Mouse (Mus musculus): ENCODE measurements around the gene Cux1. TPM values are rescaled to one million over a fixed set of nuclear protein-coding genes. Genes with fewer than 3 reads are reported as not detected.

The Cux1 gene
- total RNA-seq, 2 experiments from 2014 or later, result 73.6 to 80.1 TPM

DNA sequence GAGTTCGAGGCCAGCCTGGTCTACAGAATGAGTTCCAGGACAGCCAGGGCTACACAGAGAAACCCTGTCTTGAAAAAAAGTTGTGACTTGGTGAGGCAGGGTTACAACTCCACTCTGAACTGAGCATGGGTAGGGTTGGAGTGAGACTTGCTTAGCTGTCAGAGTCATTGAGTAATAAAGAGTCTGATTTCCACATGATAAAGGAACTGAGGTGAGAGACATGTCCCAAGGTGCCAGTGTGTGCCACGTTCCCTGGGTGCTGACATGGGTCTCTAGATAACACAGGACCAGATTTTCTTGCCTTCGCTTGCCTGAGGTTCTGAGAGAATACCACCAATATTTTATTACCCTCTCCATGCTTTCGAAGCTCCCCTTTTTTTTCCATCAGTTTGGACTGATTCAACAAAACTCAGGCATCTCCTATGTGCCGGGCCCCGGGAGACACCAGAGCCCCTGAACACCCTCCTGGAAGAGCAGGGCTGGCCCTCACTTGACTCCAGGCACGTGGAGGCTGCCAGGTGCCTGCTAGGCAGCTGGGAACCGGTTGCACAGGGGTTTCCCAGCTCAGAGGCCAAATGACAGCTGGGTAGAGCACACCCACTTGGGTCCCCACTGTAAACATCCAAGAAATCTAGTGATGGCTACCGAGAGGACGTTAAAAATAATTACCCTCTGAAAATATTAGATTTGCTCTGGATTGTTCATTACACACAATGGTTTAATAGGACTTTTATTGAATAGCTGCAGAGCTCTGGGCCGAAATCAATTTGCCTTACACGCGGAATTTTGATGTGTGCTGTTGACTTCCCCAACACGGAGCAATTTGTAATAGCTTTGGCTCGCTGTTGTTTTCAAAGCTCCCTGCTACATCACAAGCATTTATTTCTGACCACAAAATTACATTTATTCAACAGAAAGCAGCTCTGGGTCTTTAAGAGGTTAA lies 164.4 kb downstream of the Cux1 start:
- no peak for DNase-seq
- intact Hi-C loops (cut with DNase I), result no loop called here

DNA sequence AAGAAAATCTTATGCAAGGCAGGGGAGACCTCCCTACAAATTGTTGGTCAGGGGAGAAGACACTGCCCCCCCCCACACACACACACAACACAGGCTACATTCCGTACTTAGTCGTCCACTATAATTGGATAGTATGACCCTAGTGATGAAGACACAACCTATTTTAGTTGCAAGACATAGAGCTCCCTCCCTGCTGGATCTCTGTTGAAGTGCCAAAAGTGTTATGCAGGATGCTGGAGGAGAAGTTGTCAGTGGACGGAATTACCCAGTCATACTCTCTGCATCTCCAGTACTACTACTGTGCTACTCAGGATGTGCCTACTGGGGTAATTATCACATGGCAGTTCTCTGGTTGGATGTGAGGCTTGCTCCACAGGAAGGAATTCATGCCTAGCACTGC lies 168.6 kb downstream of the Cux1 start:
- DNase-seq, result no peak
- intact Hi-C loops (cut with DNase I), result loop anchor here (10.0 kb wide), 1 partner anchor 166 kb away; the partner anchor contains the start of gene Cux1

GRCm38 (mm10) chr5:136396699-136397098 lies 170.6 kb downstream of the Cux1 start:
- no peak for DNase-seq
- intact Hi-C loops (cut with DNase I), result loop anchor here (10.0 kb wide), 1 partner anchor 168 kb away; the partner anchor contains the start of gene Cux1

DNA sequence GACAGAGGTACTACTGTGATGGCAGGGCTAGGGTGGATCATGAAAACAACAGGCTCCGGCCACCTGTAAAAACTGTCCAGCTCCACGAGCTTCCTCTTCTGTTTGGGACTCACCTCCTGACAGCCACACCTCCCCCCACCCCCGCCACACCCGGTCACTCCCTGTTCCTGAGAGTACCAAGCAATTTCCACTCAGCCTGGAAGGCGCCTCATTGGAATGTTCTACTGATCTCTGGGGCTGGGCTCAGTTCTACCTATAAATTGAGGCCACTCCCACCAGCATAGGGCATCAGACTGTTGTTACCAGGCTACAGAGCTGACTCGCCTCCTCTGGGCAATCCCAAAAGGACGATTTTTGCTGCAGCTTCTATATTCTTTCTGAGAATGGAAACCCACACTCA lies 171.0 kb downstream of the Cux1 start:
- no peak for DNase-seq
- intact Hi-C loops (cut with DNase I), result loop anchor here (10.0 kb wide), 1 partner anchor 169 kb away; the partner anchor contains the start of gene Cux1

DNA sequence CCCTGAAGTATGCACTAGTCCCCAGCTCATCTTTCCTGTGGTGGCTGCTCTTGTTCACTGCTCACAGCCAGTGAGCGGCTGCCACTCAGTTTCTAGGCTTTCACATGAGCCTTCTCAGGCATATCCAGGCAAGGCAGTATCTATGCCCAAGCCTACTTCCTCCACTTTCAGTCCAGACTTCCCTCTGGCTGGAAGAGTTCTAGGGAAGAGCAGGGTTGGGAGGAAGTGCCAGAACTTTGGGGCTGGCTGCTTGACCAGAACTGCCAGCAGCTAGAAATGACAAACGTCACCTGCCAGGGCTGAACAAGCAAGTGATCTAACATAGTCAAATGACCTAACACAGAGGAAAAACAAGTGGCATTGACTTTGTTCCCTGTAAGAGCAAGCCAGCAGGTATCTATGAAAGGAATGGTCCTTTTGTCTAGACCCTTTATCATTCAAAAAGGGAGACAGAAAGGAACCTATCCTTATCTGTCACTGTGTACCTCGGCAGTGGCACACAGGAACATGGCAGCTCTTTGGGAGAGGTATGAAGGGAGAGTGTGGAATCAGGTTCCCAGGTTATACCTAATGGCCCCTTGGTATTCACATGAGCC lies 171.6 kb downstream of the Cux1 start:
- peak; percentile 15 to 22 for DNase-seq
- intact Hi-C loops (cut with DNase I), result loop anchor here (10.0 kb wide), 1 partner anchor 169 kb away; the partner anchor contains the start of gene Cux1

DNA sequence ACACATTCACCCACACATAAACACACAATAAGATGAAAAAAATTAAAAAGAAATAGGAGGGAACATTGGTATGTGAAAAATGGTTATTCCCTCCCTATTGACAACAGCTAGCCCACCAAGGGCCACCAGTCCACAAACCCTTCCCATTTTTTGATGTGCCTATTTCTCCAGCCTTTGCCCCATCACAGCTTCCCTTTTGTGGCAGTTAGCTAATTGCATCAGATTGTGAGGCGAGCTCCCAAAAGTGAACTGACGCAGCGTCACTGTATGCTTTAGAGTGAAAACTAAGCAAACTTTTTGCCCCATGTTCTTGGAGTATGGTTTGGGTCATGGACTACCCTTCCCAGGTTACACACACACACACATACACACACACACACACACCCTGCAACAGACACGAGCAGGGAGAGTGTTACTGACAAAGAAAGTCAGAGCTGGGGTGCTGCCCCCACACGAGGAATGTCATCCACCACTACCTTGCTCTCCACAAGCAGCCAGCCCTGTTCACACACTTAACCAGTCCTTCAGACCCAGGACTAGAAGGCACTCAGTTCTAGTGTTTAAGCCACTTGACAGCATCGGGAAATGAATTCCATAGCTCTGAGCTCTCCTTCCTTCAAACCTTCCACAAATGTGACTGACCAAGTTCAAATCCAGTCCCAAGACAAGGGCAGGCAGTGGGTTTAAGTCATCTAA lies 172.6 kb downstream of the Cux1 start:
- no peak for DNase-seq
- intact Hi-C loops (cut with DNase I), result loop anchor here (10.0 kb wide), 1 partner anchor 170 kb away; the partner anchor contains the start of gene Cux1

GRCm38 (mm10) chr5:136393621-136394020 lies 173.7 kb downstream of the Cux1 start:
- no peak for DNase-seq
- intact Hi-C loops (cut with DNase I), result loop anchor here (10.0 kb wide), 1 partner anchor 171 kb away; the partner anchor contains the start of gene Cux1

DNA sequence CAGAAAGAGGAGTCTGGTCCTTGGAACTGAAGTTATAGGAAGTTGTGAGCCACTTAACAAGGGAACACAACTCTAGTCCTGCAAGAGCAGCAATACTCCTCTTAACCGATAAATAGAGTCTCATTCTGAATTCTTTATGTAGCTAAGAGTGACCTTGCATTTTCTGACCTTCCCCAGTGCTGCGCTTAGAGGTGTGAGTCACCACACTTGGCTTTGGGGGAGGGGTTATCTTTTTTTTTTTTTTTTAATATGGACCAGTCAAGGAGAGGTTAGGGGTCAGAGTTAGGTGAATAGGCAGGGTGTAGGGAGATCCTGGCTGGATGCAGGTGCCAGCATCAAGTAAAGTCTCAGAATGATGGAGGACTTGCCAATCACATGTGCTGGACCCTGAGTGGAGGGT lies 180.5 kb downstream of the Cux1 start:
- intact Hi-C loops (cut with DNase I), result no loop called here
- no peak for DNase-seq

DNA sequence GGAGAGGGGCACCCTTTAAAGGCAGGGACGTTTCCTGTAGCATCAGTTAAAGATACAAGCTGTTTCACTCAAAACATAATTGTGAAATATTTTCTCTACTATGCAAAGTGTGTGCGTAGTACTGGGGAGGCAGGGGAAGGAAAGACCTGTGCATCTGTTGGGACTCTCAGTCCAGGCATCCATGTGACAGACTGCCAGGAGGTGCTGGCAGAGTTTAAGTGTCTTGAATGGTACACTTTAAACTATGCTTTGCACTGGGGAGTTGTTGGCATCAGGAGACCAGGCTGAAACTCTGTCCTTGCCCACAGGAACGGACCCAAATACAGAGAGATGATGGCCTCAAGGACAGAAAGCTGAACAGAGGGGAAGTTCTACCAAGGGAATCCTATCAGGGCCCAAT lies 182.1 kb downstream of the Cux1 start:
- intact Hi-C loops (cut with DNase I), result no loop called here
- no peak for DNase-seq

- no peak for DNase-seq
- intact Hi-C loops (cut with DNase I), result no loop called here
Observed at GRCm38 (mm10) chr5:136382261-136383005, 184.9 kb downstream of the Cux1 start.

GRCm38 (mm10) chr5:136379405-136379804 lies 187.9 kb downstream of the Cux1 start:
- DNase-seq, result no peak
- intact Hi-C loops (cut with DNase I), result loop anchor here (5.0 kb wide), 1 partner anchor 243 kb away; no protein-coding TSS in a partner anchor

DNA sequence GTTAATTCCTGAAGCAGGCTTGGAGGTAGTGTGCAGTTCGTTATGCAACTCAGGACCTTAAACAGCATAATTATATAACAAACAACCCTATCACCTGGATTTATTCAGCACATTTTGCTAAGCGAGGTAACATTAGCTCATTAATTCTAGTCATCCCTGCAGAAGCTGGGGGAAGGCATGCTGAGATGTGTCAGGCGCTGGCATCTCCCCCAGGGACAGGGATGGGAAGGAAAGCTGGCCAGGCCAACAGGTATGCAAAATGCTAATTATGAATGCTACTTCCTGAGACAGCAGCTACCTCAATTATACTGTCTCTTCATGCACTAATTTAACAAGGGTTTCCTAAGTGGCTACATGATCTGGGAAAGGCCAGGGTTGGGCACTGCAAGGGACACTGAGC lies 190.2 kb downstream of the Cux1 start:
- intact Hi-C loops (cut with DNase I), result loop anchor here (5.0 kb wide), 1 partner anchor 245 kb away; no protein-coding TSS in a partner anchor
- no peak for DNase-seq

DNA sequence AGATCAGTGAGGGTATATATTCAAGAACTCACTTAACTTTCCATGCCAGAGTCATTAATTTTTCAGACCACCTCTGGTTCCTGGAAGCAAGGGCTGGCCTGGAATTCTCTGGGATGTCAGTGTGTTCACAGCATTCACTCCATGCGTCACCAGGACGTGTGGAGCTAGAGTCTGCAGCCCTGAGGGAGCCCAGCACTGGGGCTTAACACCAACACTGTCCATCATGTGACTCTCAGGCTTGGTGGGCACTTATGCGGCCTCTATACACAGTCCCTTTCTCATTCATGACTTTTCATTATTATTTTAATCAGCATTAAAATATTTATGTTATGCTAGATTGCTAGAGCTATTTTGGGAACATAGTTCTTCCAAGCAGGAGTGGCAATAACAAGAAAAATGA lies 191.9 kb downstream of the Cux1 start:
- intact Hi-C loops (cut with DNase I), result loop anchor here (5.0 kb wide), 1 partner anchor 247 kb away; no protein-coding TSS in a partner anchor
- no peak for DNase-seq

DNA sequence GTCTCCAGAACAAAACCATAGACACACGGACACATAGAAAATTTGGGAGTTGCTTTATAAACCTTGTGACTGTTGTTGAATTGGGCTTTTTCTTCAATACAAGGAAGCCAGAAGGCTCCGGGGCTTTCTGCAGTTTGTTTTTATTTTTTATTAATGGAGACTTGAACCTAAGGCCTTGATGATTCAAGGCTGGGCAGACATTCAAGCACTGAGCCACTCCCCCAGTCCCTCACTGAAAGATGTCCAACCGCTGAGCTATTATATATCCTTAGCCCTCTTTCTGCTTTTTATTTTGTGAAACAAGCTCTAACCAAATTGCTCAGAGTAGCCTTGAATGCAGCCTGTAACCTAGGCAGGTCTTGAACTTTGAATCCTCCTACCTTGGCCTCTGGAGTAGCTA lies 195.0 kb downstream of the Cux1 start:
- DNase-seq, result no peak
- intact Hi-C loops (cut with DNase I), result no loop called here

- DNase-seq, result no peak
- intact Hi-C loops (cut with DNase I), result no loop called here
Observed at GRCm38 (mm10) chr5:136363421-136363820, 203.9 kb downstream of the Cux1 start.

DNA sequence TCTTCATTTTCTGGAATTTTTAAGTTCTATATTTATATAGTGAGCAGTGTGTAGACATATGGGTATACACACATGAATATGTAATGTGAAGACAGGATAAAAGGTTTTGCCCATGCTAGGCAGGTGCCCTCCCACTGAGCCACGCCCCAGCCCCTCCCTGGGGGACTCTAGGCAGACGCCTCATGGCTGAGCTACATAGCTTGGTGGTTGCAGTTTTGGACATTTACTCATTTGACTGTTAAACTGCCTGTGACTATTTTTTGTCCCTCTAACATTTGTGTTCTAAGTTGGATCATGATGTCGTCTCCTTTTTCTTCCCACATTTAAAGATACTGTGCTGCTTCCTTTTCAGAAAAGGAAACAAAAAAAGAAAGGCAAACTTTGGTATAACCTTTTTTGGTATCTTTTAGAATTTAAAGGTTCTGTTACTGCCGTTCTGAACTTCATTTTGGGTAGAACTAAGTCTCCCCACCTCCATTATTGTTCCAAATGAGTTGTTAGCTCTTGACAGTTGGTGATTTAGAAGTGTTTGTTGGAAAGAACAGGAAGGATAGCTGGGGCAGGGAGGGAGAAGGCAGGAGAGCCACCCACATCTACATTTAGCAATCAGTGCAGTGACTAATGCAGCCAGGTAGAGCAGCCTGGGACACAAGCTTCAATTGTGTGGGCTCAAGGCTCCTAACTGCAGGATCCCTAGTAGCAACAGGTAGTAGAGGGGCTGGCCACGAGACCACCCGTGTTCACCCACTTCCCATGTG lies 204.6 kb downstream of the Cux1 start:
- DNase-seq, result no peak
- intact Hi-C loops (cut with DNase I), result no loop called here

- intact Hi-C loops (cut with DNase I), result no loop called here
- no peak for DNase-seq
Observed at GRCm38 (mm10) chr5:136362021-136362420, 205.3 kb downstream of the Cux1 start.

DNA sequence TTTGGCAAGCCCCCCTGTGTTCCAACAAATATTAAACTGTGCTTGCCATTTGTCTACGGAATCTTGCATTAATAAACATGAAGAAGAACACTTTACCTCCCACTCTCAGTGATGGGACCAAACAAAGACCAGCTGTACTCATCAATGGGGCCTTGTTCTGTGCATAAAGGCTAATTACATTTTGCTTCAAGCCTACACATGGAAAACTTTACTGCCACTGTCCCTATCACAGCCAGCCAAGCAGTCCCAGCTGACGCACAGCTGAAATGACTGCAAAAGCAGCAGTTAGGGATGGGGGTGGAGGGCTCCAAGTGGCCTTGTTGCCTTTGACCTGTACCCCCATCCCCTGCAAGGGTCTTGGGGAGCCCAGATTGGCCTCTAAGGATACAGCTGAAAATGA lies 210.1 kb downstream of the Cux1 start:
- DNase-seq, result no peak
- intact Hi-C loops (cut with DNase I), result no loop called here

- DNase-seq, result no peak
- intact Hi-C loops (cut with DNase I), result no loop called here
Observed at GRCm38 (mm10) chr5:136355583-136356126, 211.6 kb downstream of the Cux1 start.

Measured in gastrocnemius, postnatal 36 days (tissue).